Mouse (Mus musculus): ENCODE results near the gene Gm10100. TPM values are rescaled to one million over a fixed set of nuclear protein-coding genes. Genes with fewer than 3 reads are reported as not detected.
"Not testable (repeated sequence)": the region's sequence is repeated elsewhere in the genome, so short reads cannot be mapped to it uniquely, and the experiment has no call there.

The Gm10100 gene
- total RNA-seq (2021) = not detected
- long read RNA-seq, experiment 1 = 0 reads
- long read RNA-seq, experiment 2 = 0 reads

DNA sequence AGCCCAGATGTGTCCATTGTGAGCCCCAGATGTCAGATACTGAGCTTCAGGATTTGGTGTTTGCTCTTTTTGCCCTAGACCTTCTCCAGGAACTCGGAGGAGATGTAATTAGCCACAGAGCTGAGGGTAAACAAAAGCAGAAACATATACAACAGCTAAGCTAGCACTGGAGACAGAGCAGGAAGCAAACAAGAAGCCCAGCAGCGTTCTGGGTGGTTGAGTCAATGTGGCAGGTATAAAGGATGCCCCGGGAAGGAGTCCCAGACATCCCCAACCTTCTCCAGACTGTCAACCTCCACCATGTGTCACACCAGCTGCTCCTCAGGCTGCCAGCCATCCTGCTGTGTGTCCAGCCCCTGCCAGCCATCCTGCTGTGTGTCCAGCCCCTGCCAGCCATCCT is at the start of gene Gm10100:
Gene Gm10100 (plus strand): TSS at position 301 of the 400 bp plus-strand sequence.
- no peak for DNase-seq

DNA sequence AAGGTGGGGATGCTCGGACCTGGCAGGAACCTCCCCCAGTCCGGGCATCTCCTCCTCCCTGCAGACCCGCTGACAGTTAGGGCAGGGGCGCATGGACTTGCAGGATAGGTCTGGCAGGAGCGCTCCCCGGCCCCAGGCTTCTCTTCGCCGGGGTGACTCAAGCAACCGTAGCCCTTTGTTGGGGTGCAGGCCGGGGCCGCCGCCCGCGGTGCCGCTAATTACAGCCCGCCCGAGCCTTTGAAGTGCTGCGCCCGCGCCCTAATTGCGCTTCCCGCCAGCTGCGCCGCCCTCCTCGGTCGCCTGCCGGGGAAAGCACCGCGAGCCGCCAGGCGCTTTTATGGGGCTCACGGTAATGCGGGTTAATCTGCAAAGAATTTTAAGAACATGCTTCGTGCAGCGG is 48.7 kb upstream of the Gm10100 start:
- no peak for DNase-seq

DNA sequence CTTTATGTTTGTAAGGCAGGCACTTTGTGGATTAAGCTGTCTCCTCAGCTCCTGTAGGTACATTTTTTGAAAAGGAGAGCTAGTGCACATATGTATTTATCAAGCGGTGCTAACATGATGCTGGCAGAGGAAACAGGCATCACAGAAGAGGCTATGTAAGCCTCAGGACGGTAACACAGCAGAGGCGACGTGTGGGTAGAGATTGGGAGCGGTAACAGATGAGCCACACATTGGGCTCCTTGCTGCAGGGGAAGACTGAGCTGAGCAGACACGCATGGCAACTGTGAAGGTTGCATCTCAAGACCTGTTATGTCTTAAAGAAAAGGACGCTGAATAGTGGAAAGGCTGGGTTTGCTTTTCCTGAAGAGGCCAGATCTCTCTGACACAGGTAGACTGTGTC is 43.3 kb upstream of the Gm10100 start:
- DNase-seq = no peak

GRCm38 (mm10) chr10:77684181-77684580 is 42.1 kb upstream of the Gm10100 start:
- DNase-seq = no peak

DNA sequence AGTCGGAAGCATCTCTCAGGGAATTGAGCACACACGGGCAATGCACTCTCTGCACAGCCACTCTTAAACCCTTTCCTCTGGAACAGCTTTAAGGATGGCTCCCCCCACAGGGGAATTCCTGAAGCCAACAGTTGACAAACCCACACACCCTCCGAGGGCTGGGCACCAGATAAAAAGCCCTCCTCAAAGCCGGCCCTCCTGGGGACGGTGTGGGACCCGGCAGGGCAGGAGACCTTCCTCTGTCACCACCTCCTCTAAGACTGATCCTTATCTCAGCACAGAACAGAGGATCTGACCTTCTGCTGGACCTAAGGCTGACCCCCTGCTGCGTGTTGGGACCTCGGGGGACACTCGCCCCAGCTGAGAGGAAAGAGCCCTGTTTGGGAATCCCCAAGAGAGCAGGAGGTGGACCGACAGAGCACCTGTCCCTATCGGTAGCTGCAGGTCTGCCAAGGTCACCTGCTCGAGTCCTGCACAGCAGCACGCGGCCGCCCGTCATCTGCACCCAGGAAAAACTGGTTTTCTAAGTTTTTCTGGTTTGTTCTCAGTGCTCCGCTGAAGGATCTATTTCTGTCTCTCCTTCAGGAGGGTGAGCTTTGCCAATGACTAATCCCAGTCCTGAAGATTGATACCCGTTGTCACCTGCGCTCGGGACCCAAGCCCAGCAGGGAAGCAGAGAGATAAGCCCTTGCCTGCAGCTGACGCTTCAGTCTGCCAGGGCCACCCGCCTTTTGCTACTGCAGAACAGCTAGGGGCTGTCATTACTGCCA is 40.2 kb upstream of the Gm10100 start, which contains the start of gene Tspear:
Gene Tspear (plus strand): TSS at position 675 of the 770 bp plus-strand sequence.
- DNase-seq = no peak

DNA sequence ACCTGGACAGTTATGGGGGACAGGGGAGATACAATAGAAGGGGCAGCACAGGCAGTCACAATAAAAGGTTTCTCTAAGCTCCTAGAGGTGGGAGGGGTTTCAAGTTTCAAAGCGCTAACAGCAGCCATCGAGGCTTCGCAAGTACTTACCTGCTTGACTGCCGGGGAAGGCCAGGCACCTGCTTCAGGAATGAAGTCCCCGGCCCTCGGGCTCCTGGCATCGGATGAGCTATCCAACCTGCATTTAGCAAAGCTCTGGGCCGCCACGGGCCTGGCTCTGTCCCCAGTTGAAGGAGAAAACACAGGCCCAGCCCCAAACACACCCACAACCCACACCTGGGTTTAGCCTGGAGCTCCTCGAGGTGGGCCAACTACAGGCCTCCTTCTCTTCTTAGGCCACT is 39.3 kb upstream of the Gm10100 start:
- no peak for DNase-seq

- not testable (repeated sequence) for DNase-seq
Measured at GRCm38 (mm10) chr10:77690356-77690807, 35.9 kb upstream of the Gm10100 start, which contains the start of gene Gm19402. Gene Gm19402, minus strand, starts transcription at chr10:77690757.

- DNase-seq = no peak
Measured at GRCm38 (mm10) chr10:77697133-77697532, 29.2 kb upstream of the Gm10100 start, which contains the start of gene Gm9508. Gene Gm9508, minus strand, starts transcription at chr10:77697233.

- DNase-seq = no peak
Measured at GRCm38 (mm10) chr10:77706326-77706725, 20.0 kb upstream of the Gm10100 start, which contains the start of gene Gm10272. Gene Gm10272, plus strand, starts transcription at chr10:77706626.

GRCm38 (mm10) chr10:77709831-77710230 is 16.5 kb upstream of the Gm10100 start:
- no peak for DNase-seq

DNA sequence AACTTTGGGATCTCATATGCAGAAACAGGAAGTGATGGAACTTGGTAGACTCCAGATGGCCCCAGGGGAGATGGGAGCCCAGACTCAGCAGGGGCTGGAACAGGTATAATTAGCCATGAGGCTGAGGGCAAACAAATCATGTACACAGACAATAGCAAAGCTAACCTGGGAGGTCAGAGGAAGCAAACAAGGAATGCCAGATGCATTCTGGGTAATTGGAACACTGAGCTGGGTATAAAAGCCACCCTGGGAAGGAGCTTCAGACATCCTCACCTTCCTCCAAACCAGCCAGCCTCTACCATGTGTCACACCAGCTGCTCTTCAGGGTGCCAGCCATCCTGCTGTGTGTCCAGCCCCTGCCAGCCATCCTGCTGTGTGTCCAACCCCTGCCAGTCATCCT is 15.1 kb upstream of the Gm10100 start, which contains the start of gene Gm10024:
Gene Gm10024 (plus strand): TSS at position 301 of the 400 bp plus-strand sequence.
- DNase-seq = not testable (repeated sequence)

GRCm38 (mm10) chr10:77713734-77714133 is 12.6 kb upstream of the Gm10100 start:
- no peak for DNase-seq

DNA sequence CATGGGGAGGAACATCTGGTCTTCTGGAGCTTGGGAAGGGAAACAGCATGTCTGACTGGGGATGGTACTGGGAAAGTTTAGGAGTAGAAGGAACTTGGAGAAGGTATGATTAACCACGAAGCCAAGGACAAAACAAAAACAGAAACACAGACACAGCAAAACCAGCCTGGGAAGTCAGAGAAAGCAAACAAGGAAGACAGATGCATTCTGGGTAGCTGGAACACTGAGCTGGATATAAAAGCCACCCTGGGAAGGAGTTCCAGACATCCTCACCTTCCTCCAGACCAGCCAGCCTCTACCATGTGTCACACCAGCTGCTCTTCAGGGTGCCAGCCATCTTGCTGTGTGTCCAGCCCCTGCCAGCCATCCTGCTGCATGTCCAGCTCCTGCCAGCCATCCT is 10.8 kb upstream of the Gm10100 start, which contains the start of gene Gm10142:
Gene Gm10142 (plus strand): TSS at position 301 of the 400 bp plus-strand sequence.
- DNase-seq = no peak

DNA sequence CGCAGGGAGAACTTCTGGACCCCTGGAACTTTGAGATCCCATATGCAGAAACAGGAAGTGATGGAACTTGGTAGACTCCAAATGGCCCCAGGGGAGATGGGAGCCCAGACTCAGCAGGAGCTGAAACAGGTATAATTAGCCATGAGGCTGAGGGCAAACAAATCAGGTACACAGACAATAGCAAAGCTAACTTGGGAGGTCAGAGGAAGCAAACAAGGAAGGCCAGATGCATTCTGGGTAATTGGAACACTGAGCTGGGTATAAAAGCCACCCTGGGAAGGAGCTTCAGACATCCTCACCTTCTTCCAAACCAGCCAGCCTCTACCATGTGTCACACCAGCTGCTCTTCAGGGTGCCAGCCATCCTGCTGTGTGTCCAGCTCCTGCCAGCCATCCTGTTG is 6.0 kb upstream of the Gm10100 start, which contains the start of gene Krtap12-1:
Gene Krtap12-1 (plus strand): TSS at position 301 of the 400 bp plus-strand sequence.
- DNase-seq = not testable (repeated sequence)

DNA sequence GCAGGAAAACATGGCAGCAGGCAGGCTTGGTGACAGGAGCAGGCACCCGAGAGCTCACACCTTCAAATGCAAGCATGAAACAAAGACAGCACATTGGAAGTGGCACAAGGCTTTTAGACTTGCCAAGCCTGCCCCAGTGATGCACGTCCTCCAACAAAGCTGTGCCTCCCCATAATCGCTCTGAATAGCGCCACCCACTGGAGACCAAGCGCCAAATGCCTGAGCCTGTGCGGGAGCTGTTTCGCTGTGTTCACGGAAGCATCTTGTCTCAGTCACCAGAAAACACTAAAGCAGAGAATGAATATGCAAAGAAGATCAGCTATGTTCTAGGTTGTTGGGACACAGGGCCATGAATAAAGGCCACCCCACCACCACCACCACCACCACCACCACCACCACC is 1.4 kb upstream of the Gm10100 start:
- DNase-seq = no peak

DNA sequence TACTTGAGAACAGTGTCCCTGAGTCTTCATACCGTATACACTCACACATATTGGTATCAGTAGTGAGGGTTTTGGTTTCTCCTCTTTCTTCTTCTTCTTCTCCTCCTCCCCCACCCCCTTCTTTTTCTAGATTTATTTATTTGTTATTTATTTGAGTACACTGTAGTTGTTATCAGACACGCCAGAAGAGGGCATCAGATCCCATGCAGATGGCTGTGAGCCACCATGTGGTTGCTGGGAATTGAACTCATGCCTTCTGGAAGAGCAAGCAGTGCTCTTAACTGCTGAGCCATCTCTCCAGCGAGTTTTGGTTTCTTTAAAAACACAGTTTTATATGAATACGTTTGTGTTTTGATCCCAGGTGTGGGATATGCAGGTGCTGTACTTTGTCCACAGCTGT is 2.0 kb downstream of the Gm10100 start:
- DNase-seq = no peak

DNA sequence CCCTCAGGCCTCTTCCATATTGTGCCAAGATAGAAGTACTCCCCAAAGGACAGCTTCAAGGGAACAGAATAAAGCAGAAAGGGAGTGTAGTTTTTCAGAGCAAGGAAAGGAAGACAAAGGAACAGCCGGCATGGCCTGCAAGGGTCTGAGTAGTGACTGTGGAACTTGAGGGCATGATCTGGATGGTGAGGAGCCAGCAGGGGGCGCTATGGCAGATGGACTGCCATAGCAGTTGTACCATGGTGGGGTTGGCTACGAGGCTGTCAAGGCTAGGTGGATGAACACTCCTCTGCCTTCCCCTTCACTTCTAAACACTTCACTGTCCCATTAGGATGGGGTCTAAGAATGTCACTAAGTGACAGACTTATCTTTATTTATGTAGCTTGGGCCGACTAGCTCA is 3.0 kb downstream of the Gm10100 start:
- DNase-seq = no peak

- DNase-seq = no peak
Measured at GRCm38 (mm10) chr10:77735928-77736327, 9.6 kb downstream of the Gm10100 start.

DNA sequence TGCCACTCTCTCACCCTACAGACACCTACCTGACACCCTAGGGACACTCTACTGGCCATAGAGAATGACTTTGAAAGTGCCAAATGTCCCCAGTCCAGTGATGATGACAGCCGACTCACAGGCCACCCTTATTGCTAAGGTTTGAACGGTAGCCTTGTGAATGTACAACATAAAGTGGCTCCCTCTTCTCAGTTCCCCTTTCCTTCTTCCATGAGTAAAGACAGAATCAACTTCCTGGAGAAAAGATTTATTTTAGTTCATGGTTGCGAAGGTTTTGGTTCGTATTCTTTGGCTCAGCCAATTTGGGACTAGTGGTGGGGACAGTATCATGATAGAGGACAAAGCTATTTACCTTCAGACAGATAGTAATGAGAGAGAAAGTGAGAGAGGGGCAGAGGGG is 12.6 kb downstream of the Gm10100 start:
- no peak for DNase-seq

DNA sequence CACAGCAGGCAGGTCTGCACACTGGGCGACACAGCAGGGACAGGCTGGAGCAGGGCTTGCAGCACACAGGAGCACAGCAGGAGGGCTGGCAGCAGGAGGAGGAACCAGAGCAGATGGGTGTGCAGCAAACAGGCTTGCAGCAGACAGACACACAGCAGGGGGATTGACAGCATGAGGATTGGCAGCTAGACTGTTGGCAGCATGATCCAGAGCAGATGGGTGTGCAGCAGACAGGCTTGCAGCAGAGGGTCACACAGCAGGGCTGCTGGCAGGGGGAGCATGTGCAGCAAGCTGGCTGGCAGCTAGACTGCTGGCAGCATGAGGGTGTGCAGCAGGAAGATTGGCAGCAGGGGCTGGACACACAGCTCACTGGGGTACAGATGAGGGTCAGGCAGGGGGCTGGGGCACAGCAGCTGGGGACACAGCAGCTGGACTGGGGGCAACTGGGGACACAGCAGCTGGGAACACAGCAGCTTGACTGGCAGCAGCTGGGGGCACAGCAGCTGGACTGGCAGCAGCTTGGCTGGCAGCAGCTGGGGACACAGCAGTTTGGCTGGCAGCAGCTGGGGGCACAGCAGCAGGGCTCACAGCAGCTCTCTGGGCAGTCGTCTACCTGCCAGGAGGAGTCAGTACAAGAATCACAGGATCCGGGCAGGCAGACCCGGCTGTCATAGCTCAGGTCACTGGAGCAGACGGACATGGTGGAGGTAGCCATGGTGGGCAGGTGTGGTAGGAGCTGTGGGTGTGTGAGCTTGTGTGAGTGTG is 15.8 kb downstream of the Gm10100 start, which contains the start of gene Gm18596:
Gene Gm18596 (minus strand): TSS at position 715 of the 765 bp plus-strand sequence.
- not testable (repeated sequence) for DNase-seq

- DNase-seq = not testable (repeated sequence)
Measured at GRCm38 (mm10) chr10:77750686-77751085, 24.4 kb downstream of the Gm10100 start.

GRCm38 (mm10) chr10:77751254-77751653 is 25.0 kb downstream of the Gm10100 start, which contains the start of gene Gm9736:
Gene Gm9736, minus strand, starts transcription at chr10:77751354.
- DNase-seq = not testable (repeated sequence)
